Mouse (Mus musculus) right cerebral cortex, postnatal 14 days (tissue): Measurements from ENCODE around the gene Gpr179.

Experiments used
- DNase-seq: peaks from one replicate; pipeline ENCODE4 v3.0.0; 2022

Gene Gpr179

DNA sequence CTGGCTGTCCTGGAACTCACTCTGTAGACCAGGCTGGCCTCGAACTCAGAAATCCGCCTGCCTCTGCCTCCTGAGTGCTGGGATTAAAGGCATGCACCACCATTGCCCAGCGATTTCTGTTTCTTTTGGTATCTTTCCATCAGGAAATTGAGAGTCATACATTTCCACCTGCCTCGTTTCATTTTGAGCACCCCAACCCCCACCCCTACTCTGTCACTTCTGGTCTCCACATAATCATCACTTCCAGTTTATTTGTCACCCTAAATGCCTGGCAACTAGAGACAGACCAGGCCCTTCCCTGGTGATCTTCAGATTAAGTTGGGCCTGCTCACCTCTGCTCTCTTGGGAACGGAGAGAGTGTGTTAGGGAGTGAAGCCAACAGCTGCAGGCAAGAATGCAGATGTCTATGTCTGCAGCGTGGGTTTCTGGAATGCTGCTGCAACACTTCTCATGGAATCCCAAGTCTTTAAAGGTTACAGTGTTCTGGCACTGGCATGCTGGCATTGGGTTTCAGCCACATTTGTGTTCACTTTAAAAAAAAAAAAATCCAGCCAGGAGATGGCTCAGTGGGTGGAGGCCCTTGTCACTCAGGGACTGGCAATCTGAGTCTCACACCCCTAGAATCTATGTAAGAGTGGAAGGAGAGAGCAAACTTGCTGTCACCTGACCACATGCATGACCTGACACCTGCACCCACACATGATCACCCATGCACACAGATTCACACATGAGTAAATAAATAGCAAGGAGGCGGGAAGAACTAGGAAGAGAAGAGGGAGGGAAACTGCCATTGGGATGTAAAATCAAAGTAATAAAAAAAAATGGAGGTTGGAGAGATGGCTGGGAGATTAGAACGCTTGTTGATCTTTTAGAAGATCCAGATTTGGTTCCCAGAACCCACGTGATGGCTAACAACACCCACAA is 65.8 kb downstream of the Gpr179 start:
- DNase-seq, result no peak

DNA sequence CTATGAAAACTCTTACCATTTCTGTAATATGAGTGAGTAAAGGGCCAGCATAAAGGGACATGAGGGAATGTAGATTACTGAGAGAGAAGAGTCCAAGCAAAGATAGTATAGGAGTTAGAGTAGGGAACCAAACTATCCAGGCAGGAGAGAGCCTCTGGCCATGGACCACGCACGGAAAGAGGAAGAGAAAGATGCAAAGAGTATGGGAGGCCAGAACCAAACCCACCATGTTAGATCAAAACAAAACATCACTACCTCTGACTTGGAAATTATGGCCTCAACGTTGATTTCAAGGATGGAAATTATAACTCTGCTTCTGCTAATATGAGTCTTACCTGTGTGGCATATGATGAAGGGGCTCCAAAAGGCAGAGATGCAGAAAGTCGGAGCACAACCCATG is 67.0 kb downstream of the Gpr179 start:
- DNase-seq, result no peak

DNA sequence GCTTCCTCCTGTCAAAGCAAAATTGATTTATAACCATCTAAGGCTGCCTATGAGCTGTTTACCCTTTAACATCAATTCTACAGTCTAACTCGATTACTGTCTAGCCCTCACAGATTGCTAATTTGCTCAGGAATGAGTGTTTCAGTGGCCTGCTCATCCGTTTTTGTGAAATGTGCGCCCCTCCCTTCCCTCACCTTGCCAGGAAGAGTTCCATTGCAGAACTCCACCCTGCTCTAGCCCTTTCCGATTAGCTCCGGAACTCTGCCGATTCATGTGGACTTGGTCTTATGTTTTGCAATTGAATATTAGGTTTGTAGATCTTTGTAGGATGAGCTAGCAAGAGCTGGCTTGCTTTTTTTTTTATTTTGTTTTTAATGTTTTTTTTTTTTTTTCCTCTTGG is 69.7 kb downstream of the Gpr179 start:
- no peak for DNase-seq
